Comparison of ENCODE assay signal across 8 mouse cellular contexts in genomic region chr9:59656635-59657617, GRCm38 (mm10). TPM values are rescaled to one million over a fixed set of nuclear protein-coding genes. Genes with fewer than 3 reads are reported as not detected.
A peak's percentile ranks its signal among the peaks of the same experiment; 100 is the strongest.
DNase-seq lines count a peak whose midpoint lies in the region; ATAC-seq and TF ChIP-seq lines count a peak whose summit lies in the region.

No protein-coding gene starts in this region.

- H3K36me3 ChIP-seq in embryonic facial prominence, embryonic 12.5 days = peaks cover 21% of the 10 kb centered on the region
- H3K36me3 ChIP-seq in midbrain, postnatal 0 days (ENCODE audit: insufficient read depth, low read length) = peaks cover 2% of the 10 kb centered on the region; the same call in 1 of the 2 replicates

- H3K27ac ChIP-seq in embryonic facial prominence, embryonic 12.5 days = peak overlapping the region; percentile 97
- peak overlapping the region; percentile 95 for H3K27ac ChIP-seq in midbrain, postnatal 0 days (ENCODE audit: low read depth, low read length)

- H3K4me3 ChIP-seq in embryonic facial prominence, embryonic 12.5 days = peak overlapping the region; percentile 75
- peak overlapping the region; percentile 81 for H3K4me3 ChIP-seq in midbrain, postnatal 0 days (ENCODE audit: low read depth, low read length)

- DNase-seq in 3T3-L1 (ENCODE audit: low read depth, low spot score) (peak; percentile 85), liver (peak; percentile 82)
- DNase-seq in adrenal gland, adult 2 months = peak; percentile 76
- peak; percentile 63 to 67 for DNase-seq in heart, adult 9 months (ENCODE audit: low spot score in 2 of 2)
- DNase-seq in kidney, adult 8-10 months = peak; percentile 56 to 57
- peak; percentile 92 for DNase-seq in midbrain, postnatal 0 days (ENCODE audit: low spot score)
- DNase-seq in spleen, postnatal 14 days (ENCODE audit: low spot score in 2 of 2) = peak; percentile 35 to 42

- peak overlapping the region; percentile 85 for H3K4me2 ChIP-seq in embryonic facial prominence, embryonic 12.5 days (replicated peaks)
- H3K4me2 ChIP-seq in midbrain, postnatal 0 days (ENCODE audit: low read depth, low read length, poor library complexity, severe bottlenecking) = peak overlapping the region; percentile 56

- peak overlapping the region; percentile 81 for H3K9ac ChIP-seq in embryonic facial prominence, embryonic 12.5 days
- peak overlapping the region; percentile 87 for H3K9ac ChIP-seq in midbrain, postnatal 0 days (replicated peaks; ENCODE audit: low read length, poor library complexity, severe bottlenecking)

- TF ChIP-seq CTCF in midbrain, postnatal 0 days (IDR thresholded peaks at IDR 0.05) = peak; percentile 76

- peaks cover 40% of the 10 kb centered on the region for H3K4me1 ChIP-seq in embryonic facial prominence, embryonic 12.5 days
- peaks cover 17% of the 10 kb centered on the region; the same call in 1 of the 2 replicates for H3K4me1 ChIP-seq in midbrain, postnatal 0 days (ENCODE audit: insufficient read depth, low read length)

- under 1% methylated on average over 65 of the region's 65 CpGs for WGBS in embryonic facial prominence, embryonic 12.5 days
- WGBS in midbrain, postnatal 0 days = under 1% methylated on average over 65 of the region's 65 CpGs

- 0 out of 2 replicates have a peak, but pooled peaks have one; percentile 25 for ATAC-seq in embryonic facial prominence, embryonic 12.5 days (ENCODE audit: insufficient number of reproducible peaks, insufficient read depth, low FRiP score, low TSS enrichment)
- ATAC-seq in midbrain, postnatal 0 days (ENCODE audit: low FRiP score) = peak; percentile 66

- H3K27me3 ChIP-seq in embryonic facial prominence, embryonic 12.5 days = no peaks in the 10 kb centered on the region
- H3K27me3 ChIP-seq in midbrain, postnatal 0 days (ENCODE audit: insufficient read depth, low read length) = no peaks in the 10 kb centered on the region

- H3K9me3 ChIP-seq in embryonic facial prominence, embryonic 12.5 days = no peaks in the 10 kb centered on the region
- H3K9me3 ChIP-seq in midbrain, postnatal 0 days (ENCODE audit: low read length) = no peaks in the 10 kb centered on the region

RNA-seq across cellular contexts. Expression of gene Pkm, which starts 0.8 kb away (rescaled TPM):
- 100 to 1,000 TPM; 766 to 872 TPM for total RNA-seq in adrenal gland, adult 2 months (2021)
- polyA plus RNA-seq in adrenal gland, adult 2 months (2012; rRNA removed) = 1,274 and 1,388 TPM in 2 replicates
- polyA plus RNA-seq in embryonic facial prominence, embryonic 12.5 days (2016; fragmentation: Nextera tagmentation; extraction: Ambion mirVana) = 1,462 TPM in 2 replicates
- total RNA-seq in midbrain, postnatal 0 days (2014; rRNA removed) = 722 and 739 TPM in 2 replicates
- polyA plus RNA-seq in midbrain, postnatal 0 days (2015; fragmentation: Nextera tagmentation; extraction: Ambion mirVana) = 780 and 851 TPM in 2 replicates

RNA-seq across cellular contexts. Expression of gene Gramd2, which starts 23.0 kb away (rescaled TPM):
- total RNA-seq in adrenal gland, adult 2 months (2021) = under 1 TPM in 1 of 2 experiments, not detected in 1; 0.40 TPM
- 0.09 and 0.17 TPM in 2 replicates for polyA plus RNA-seq in adrenal gland, adult 2 months (2012; rRNA removed)
- 0.65 and 0.69 TPM in 2 replicates for polyA plus RNA-seq in embryonic facial prominence, embryonic 12.5 days (2016; fragmentation: Nextera tagmentation; extraction: Ambion mirVana)
- total RNA-seq in midbrain, postnatal 0 days (2014; rRNA removed) = 8.9 and 12.1 TPM in 2 replicates
- polyA plus RNA-seq in midbrain, postnatal 0 days (2015; fragmentation: Nextera tagmentation; extraction: Ambion mirVana) = 4.4 and 5.2 TPM in 2 replicates

RNA-seq across cellular contexts. Expression of gene Parp6, which starts 39.8 kb away (rescaled TPM):
- total RNA-seq in adrenal gland, adult 2 months (2021) = 10 to 100 TPM; 25.3 to 32.9 TPM
- polyA plus RNA-seq in adrenal gland, adult 2 months (2012; rRNA removed) = 6.0 and 6.5 TPM in 2 replicates
- polyA plus RNA-seq in embryonic facial prominence, embryonic 12.5 days (2016; fragmentation: Nextera tagmentation; extraction: Ambion mirVana) = 46.0 and 46.3 TPM in 2 replicates
- 136 and 154 TPM in 2 replicates for total RNA-seq in midbrain, postnatal 0 days (2014; rRNA removed)
- polyA plus RNA-seq in midbrain, postnatal 0 days (2015; fragmentation: Nextera tagmentation; extraction: Ambion mirVana) = 170 and 187 TPM in 2 replicates

Comparison
In these comparisons a context has a peak if more than half of its experiments do, and no peak if none do; other contexts are left out.
1. Peak in every context shown above with its lines: DNase-seq, ATAC-seq, H3K4me3 ChIP-seq and H3K27ac ChIP-seq.
2. DNase-seq: peak in every context shown above with its lines; median percentile 92 in midbrain, postnatal 0 days; 85 in 3T3-L1; 82 in liver; 76 in adrenal gland, adult 2 months; 65 in heart, adult 9 months; 56 in kidney, adult 8-10 months; 38 in spleen, postnatal 14 days.